Mouse (Mus musculus) MEL (cell line): ENCODE results near the gene Gm40193.

Experiments
- BHLHE40 ChIP-seq: IDR thresholded peaks from 2 replicates; pipeline ENCODE4 v1.6.1; 2012; ENCODE audit warnings: low read depth, mild to moderate bottlenecking, inconsistent platforms, low read length, improper control_type of control experiment, borderline replicate concordance
- CHD2 ChIP-seq: IDR thresholded peaks from 2 replicates; pipeline ENCODE4 v1.6.1; 2011; ENCODE audit warnings: low read length, improper control_type of control experiment
- CTCF ChIP-seq, 3 experiments: IDR thresholded peaks in 2 of 3; conservative IDR thresholded peaks in 1 of 3; 2 replicates each; pipeline ENCODE4 v1.5.1; 2011 to 2012; ENCODE audit warnings: low read length in 3 of 3, low read depth in 2 of 3, mild to moderate bottlenecking in 2 of 3, improper control_type of control experiment in 1 of 3, inconsistent platforms in 1 of 3, mixed read lengths in 1 of 3, moderate library complexity in 1 of 3; ENCODE audit not compliant: control insufficient read depth in 1 of 3, insufficient read depth in 1 of 3, poor library complexity in 1 of 3, severe bottlenecking in 1 of 3
- EP300 ChIP-seq, 2 experiments: IDR thresholded peaks; 2 replicates each; pipeline ENCODE4 v1.6.1; 2011; ENCODE audit warnings: improper control_type of control experiment in 2 of 2, low read length in 2 of 2, low read depth in 1 of 2, mild to moderate bottlenecking in 1 of 2
- ETS1 ChIP-seq: IDR thresholded peaks from 2 replicates; pipeline ENCODE4 v1.6.1; 2012; ENCODE audit warnings: low read depth, mild to moderate bottlenecking, inconsistent platforms, low read length, improper control_type of control experiment, moderate library complexity
- MAX ChIP-seq: IDR thresholded peaks from 2 replicates; pipeline ENCODE4 v1.6.1; 2011; ENCODE audit warnings: low read length, improper control_type of control experiment
- NELFE ChIP-seq: IDR thresholded peaks from 2 replicates; pipeline ENCODE4 v1.6.1; 2011; ENCODE audit warnings: low read depth, low read length, improper control_type of control experiment
- POLR2A ChIP-seq, 2 experiments: IDR thresholded peaks; 2 replicates each; pipeline ENCODE4 v1.6.1; 2011 to 2012; ENCODE audit warnings: low read length in 2 of 2, mild to moderate bottlenecking in 2 of 2, control low read depth in 1 of 2, improper control_type of control experiment in 1 of 2, low read depth in 1 of 2, moderate library complexity in 1 of 2; ENCODE audit not compliant: control insufficient read depth in 1 of 2, insufficient read depth in 1 of 2, poor library complexity in 1 of 2
- SMC3 ChIP-seq: IDR thresholded peaks from 2 replicates; pipeline ENCODE4 v1.6.1; 2011; ENCODE audit warnings: low read depth, low read length, improper control_type of control experiment
- TCF12 ChIP-seq: IDR thresholded peaks from 2 replicates; pipeline ENCODE4 v1.6.1; 2014; ENCODE audit warnings: low read depth, mild to moderate bottlenecking, inconsistent platforms, low read length, improper control_type of control experiment, moderate library complexity
- UBTF ChIP-seq: IDR thresholded peaks from 2 replicates; pipeline ENCODE4 v1.6.1; 2012; ENCODE audit warnings: low read depth, mild to moderate bottlenecking, inconsistent platforms, low read length, improper control_type of control experiment, moderate library complexity, borderline replicate concordance; ENCODE audit not compliant: insufficient read depth
- USF2 ChIP-seq, 2 experiments: IDR thresholded peaks; 2 replicates each; pipeline ENCODE4 v1.6.1; 2011 to 2012; ENCODE audit warnings: improper control_type of control experiment in 2 of 2, low read length in 2 of 2, borderline replicate concordance in 1 of 2, inconsistent platforms in 1 of 2, low read depth in 1 of 2, mild to moderate bottlenecking in 1 of 2; ENCODE audit not compliant: insufficient read depth in 1 of 2
- ZC3H11A ChIP-seq: IDR thresholded peaks from 2 replicates; pipeline ENCODE4 v1.6.1; 2012; ENCODE audit warnings: low read depth, mild to moderate bottlenecking, inconsistent platforms, low read length, improper control_type of control experiment

GRCm38 (mm10) chr11:70553940-70554339 lies 21.2 kb upstream of the Gm40193 start:
- TF ChIP-seq NELFE = no peak
- TF ChIP-seq BHLHE40 = no peak
- TF ChIP-seq CTCF (IDR thresholded peaks at IDR 0.05 in 2 of 3, conservative IDR thresholded peaks at IDR 0.05 in 1 of 3; ENCODE audit: control insufficient read depth in 1 of 3, insufficient read depth in 1 of 3, low read depth in 2 of 3, low read length in 3 of 3, poor library complexity in 1 of 3, severe bottlenecking in 1 of 3) = no peak
- TF ChIP-seq MAX = no peak
- TF ChIP-seq EP300 (IDR thresholded peaks at IDR 0.05; ENCODE audit: low read depth in 1 of 2, low read length in 2 of 2) = no peak
- no peak for TF ChIP-seq ZC3H11A
- TF ChIP-seq POLR2A (IDR thresholded peaks at IDR 0.05; ENCODE audit: control insufficient read depth in 1 of 2, insufficient read depth in 1 of 2, low read depth in 1 of 2, low read length in 2 of 2, poor library complexity in 1 of 2) = no peak
- TF ChIP-seq UBTF = no peak
- no peak for TF ChIP-seq TCF12
- no peak for TF ChIP-seq CHD2
- no peak for TF ChIP-seq USF2 (IDR thresholded peaks at IDR 0.05; ENCODE audit: borderline replicate concordance in 1 of 2, insufficient read depth in 1 of 2, low read depth in 1 of 2, low read length in 2 of 2)
- no peak for TF ChIP-seq SMC3
- TF ChIP-seq ETS1 = no peak
